Mouse (Mus musculus): Measurements from ENCODE around the gene Lrp5.

The Lrp5 gene

DNA sequence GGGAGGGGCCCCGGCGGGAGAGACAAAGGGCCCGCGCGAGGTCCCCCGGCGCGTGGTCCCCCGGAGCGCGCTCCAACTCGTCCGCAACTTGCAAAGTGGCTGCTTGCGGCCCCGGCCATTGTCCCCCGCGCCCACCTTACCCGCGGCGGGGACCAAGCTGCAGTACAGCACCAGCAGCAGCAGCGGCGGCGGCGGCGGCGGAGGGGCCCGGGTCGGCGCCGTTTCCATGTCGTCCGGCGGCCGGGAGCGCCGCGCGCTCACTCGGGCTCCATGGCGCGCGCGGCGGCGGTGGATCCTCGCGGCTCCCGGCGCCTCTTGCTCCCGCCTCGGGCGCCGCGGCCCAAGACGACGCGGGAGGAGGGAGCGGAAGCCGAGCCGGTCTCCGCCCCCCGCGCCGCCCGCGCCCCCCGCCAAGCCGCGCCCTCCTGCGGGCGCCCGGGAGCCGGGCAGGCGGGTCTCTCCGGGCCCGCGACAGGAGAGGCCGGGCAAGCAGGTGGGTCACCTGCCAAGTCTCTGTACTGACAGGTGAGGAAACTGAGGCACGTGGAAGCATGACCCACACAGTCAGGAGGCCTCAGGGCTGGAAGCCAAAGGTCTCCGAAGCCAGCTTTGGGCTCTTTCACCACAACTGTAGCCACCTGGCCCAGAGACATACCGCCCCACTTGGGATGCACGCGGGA lies at the start of gene Lrp5:
Gene Lrp5, minus strand, starts transcription at position 350 of the 680 bp plus-strand sequence.
- no peak for DNase-seq (ENCODE audit: low read depth, low spot score)

GRCm38 (mm10) chr19:3736001-3736400 lies 49.6 kb upstream of the Lrp5 start:
- no peak for DNase-seq (ENCODE audit: low read depth, low spot score)

DNA sequence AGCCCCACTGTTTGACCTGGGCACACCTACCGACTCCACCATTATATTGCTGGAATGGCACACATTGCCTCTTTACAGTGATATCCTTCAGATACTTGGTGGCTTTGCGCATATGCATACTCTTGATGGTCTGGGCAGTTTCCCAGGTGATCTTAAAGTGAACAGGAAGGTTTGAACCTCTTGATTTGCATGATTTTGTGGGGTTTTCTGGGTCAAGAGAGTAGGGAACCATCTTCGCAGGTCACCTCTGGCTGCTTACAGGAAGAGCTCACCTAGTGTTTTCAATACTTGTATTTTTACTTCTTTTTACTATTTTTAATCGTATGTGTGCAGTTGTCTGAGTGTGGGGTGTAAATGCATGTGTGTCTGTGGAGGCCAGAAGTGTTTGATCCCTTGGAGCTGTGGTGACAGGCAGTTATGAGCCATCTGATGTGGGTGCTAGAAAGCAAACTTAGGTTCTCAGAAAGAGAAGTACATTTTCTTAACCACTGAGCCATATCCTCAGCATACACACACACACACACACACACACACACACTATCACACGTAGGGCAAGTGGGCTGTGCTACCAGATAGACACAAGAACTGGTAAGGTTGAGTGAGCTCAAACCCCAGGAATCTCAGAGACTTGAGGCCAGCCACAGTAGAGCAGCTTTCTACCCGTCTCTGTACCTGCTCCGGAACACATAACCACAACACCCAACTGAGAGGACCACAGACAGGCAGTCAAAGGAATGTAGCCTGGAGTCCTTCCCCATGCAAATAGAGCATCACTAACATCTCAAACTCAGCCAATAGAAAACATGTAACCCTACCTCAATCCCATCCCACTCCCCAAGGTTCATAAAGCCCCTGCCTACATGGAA lies 44.6 kb upstream of the Lrp5 start:
- no peak for DNase-seq (ENCODE audit: low read depth, low spot score)

GRCm38 (mm10) chr19:3728901-3729300 lies 42.5 kb upstream of the Lrp5 start:
- peak; percentile 19 for DNase-seq (ENCODE audit: low read depth, low spot score)

- peak; percentile 90 for DNase-seq (ENCODE audit: low read depth, low spot score)
Measured at GRCm38 (mm10) chr19:3724779-3725178, 38.4 kb upstream of the Lrp5 start.

GRCm38 (mm10) chr19:3723904-3724303 lies 37.5 kb upstream of the Lrp5 start:
- peak; percentile 60 for DNase-seq (ENCODE audit: low read depth, low spot score)

DNA sequence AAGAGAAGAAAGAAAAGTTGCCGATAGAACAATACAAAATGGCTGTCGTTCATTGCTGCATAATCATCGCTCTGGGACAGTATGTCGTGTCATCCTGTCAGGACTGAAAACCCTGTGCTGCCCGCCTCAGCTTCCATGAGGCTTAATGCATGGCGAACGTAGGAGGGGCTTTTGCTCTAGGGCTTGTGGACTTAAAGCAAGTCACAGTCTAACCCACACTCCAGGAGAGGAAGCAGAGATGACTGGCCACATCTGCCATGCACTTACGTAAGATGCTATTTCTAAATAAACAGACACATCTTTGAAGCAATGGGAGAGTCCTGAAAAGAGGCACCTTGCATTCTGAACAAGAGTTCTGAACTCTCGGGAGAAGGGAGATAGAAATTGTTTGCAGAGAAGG lies 36.8 kb upstream of the Lrp5 start:
- no peak for DNase-seq (ENCODE audit: low read depth, low spot score)

DNA sequence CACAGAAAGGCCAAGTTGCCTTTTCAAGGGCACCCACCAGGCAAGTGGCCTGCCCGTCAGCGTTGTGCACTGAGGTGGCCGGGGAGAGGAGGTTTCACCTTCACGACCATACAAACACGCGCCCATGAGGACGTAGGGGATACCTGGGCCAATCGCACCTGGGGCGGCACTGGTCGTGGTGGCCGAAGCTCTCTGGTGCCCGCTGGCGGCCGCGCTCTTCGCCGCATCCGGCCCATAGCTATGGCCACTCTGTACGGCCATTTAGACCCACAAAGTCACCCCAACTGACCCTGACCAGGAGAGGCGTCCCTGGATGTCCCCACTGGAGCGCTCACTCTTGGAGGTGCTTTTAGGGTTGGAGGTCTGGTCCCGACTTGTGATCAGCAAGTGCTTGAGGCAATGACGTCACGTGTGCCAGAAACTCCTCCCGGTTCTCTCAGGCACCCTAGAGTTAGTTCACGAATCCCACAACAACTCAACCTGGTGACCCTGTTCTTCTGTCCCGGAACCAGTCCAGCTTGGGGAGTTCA lies 33.1 kb upstream of the Lrp5 start:
- no peak for DNase-seq (ENCODE audit: low read depth, low spot score)

DNA sequence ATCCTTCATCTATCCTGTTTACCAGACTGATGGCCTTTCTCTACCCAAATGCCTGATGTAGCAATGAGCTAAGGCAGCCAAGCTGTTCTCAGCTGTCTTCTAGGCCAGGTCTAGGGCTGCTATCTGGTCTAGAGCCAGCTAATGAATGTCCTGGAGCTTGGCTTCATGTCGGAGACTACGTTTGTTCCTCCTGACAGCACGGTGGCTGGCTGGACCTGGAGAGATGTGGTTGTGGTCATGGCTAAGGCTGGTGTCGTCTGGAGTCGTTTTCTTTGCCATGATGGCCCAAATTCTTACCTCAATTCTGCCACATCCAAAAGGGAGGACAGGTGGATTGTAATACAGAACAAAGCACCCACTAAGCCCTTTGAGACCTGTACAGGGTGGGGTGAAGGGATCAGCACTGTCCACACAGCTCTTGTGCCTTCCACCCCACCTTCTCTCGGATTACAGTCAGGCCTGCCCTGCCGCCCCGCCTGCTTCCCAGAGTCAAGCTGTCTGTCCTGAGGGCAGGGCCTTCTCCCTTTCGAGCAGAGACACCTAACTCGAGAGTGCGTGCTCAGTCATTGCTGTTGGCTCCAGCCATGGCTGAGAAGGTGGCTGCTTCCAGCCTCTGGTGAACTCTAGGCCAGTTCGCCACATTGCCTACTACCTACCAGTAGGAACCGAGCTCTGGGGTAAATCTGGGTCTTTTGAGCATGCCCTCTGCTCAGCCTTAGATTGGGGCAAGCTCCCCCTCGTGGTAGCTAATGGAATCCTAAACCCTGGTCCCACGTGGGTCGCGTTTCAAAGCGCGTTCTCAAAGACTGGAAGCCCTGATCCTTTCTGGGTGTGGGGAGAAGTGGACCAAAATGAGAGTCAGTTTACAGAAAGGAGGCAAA lies 32.4 kb upstream of the Lrp5 start:
- no peak for DNase-seq (ENCODE audit: low read depth, low spot score)

GRCm38 (mm10) chr19:3714381-3714780 lies 28.0 kb upstream of the Lrp5 start:
- DNase-seq (ENCODE audit: low read depth, low spot score), result no peak

GRCm38 (mm10) chr19:3710436-3710835 lies 24.1 kb upstream of the Lrp5 start:
- no peak for DNase-seq (ENCODE audit: low read depth, low spot score)

- no peak for DNase-seq (ENCODE audit: low read depth, low spot score)
Measured at GRCm38 (mm10) chr19:3709013-3709787, 22.8 kb upstream of the Lrp5 start.

DNA sequence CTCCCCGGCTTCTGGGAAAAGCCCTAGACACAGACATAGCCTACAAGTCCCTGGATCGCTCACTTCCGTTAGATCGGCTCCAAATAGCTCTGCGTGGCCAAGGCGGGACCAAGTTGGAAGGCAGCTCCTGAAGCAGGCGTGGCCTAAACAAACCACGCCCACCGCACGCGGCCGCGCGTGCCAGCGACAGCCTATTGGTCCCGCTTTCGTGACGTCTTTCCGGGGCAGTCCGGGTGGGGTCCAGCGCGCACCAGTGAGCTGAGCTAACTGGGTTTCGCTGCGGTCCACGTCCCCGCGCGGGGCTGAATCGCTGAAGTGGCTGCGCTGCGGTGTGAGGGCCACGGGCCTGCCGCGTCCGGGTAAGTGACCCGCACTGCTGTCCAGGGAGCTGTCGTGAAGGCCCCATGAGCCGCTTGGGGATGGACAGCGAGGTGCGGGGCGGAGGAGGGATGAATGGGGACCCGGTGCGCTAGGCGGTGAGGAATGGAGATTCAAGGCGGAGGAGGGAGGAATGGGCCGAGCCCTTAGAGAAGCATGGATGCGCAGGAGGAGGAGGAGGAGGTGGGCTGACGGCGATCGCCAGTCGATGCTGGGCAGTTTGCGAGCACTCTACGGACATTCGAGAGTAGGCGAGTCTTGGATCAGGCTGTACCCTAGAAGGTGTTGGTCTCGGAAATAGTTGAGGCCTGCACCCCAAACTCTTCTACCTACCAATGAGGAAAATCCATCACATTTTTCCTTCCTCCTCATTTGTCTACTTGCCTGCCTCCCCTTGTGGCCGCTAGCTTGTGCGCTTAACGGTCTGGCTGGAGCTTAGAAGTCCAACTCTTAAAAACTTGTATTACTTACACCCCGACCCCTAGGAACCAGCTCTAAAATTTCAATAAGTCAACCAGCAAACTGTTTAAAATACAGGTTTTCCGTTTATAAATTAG lies 22.0 kb upstream of the Lrp5 start, which contains the start of gene 1810055G02Rik:
Gene 1810055G02Rik, plus strand, starts transcription at position 216 of the 935 bp plus-strand sequence.
- DNase-seq (ENCODE audit: low read depth, low spot score), result peak; percentile 98

- no peak for DNase-seq (ENCODE audit: low read depth, low spot score)
Measured at GRCm38 (mm10) chr19:3707553-3707952, 21.2 kb upstream of the Lrp5 start.

DNA sequence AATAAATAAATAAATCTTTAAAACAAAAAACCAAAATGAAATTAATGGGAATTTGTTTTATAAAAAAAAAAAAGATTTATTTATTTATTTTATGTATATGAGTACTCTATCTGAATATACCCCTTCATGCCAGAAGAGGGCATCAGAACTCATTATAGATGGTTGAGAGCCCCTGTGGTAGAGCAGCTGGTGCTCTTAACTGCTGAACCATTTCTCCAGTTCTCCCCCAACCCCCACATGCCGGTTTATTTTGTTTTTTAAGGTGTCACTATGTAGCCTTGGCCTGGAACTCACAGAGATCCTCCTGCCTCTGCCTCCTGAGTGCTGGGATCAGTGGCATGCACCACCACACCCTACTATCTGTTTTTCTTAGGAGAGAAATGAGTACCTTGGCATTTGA lies 19.9 kb upstream of the Lrp5 start:
- peak; percentile 70 for DNase-seq (ENCODE audit: low read depth, low spot score)

GRCm38 (mm10) chr19:3702460-3702859 lies 16.1 kb upstream of the Lrp5 start:
- DNase-seq (ENCODE audit: low read depth, low spot score), result no peak

GRCm38 (mm10) chr19:3699508-3700438 lies 13.4 kb upstream of the Lrp5 start:
- peak; percentile 79 for DNase-seq (ENCODE audit: low read depth, low spot score)

GRCm38 (mm10) chr19:3698035-3698434 lies 11.7 kb upstream of the Lrp5 start:
- DNase-seq (ENCODE audit: low read depth, low spot score), result no peak

GRCm38 (mm10) chr19:3695976-3696375 lies 9.6 kb upstream of the Lrp5 start:
- no peak for DNase-seq (ENCODE audit: low read depth, low spot score)

All from 3T3-L1 (cell line).